Mouse (Mus musculus) CH12F3 (cell line): ENCODE measurements around the gene Ube2d1.

Experiments
- in situ Hi-C: fragments of 300-500 bp; cut with MboI; formaldehyde crosslinking; loops from 2 replicates; pipeline ENCODE4 v1.14.3; 2020; ENCODE audit warnings: low sequenced_read_pairs

Gene Ube2d1

DNA sequence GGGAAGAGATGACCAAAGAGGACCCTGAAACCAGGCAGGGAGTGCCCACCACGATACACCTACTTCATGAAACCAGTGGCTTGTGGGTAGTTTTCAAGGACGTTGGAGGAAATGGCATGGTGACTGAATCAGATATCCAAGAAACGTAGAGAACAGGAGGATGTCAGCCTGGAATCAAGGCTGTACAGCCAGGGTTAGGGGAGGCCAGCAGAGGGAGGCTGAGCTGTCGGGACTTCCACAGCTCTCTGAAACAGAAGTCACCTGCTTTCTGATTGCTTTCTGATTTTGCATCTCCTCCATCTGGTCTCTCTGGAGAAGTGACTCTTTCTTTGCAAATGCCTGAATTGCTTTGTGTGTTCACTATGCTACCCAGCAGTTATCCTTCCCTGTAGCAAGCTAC is 6.7 kb upstream of the Ube2d1 start:
- in situ Hi-C loops, result no loop called here

DNA sequence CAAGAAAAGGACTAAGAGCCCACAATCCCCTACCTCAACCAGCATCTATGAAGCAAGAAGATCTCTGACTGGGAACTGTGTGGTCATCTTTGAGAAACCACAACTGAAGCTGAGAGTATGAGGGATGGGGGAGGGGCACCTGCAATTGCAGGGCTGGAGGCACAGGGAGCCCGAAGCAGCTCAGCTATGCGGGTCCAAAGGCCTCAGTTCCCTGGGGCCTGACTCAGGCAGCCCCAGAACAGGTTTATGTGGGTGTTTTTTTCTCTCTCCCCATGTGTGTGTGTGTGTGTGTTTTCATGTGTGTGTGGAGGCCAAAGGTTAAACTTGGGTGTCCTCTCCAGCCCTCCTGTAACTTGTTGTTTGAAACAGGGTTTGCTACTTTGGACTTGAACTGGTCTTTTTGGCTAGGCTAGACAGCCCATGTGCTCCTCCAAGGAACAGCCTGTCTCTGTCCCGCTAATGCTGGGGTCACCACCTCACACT is 6.2 kb upstream of the Ube2d1 start:
- in situ Hi-C loops, result no loop called here

- in situ Hi-C loops, result no loop called here
Observed at GRCm38 (mm10) chr10:71284511-71285125, 444 bp downstream of the Ube2d1 start.

- in situ Hi-C loops, result no loop called here
Observed at GRCm38 (mm10) chr10:71284131-71284510, 941 bp downstream of the Ube2d1 start.

DNA sequence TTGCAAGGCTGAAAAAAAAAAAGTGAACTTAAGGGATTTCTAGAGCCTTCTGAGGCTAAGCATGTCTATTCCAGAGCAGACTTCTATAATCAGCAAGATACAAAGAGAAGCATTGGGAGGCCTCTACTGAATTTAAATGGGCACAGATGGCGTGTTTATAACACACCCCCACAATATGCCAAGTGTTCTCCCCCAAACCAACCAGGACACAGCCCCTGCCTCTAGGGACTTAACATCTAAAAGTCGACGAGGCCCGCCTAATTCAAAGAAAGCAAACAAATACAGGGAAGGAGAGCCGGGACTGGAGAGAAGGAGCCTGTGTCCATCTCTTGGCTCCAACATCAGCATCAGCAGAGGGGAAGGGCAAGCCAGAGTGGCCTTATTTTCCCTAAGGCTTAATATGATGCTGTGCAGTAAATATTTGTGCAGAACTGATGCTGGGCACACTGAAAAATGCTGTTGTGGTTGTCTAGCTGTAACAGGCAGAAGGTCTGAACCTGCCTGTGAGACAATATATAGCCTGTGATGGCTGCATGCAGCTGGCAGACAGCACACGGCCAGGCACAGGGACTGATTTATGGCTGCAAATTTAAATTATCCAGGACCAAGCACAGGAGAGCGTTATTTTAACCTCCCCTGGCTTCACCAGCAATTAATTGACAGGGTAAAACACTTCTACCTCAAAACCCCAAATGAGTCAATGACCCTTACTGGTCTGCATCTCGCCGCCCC is 11.9 kb downstream of the Ube2d1 start:
- in situ Hi-C loops, result no loop called here

DNA sequence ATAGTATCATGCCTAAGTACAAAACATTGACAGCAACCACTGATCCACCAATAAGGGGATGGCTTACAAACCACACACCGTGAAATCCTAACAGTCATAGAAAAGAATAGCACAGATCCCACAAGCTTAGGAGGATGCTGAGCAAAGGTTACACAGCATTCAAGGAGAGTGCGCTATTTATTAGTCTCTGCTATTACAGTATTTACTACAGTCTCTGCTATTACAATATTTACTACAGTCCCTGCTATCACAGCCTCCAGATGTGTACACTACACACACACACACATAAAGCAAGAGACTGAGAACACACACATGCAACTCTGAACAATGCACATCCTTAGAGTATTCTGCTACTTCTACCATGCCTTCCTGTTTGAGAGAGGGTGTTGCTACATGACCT is 17.1 kb downstream of the Ube2d1 start:
- in situ Hi-C loops, result no loop called here

GRCm38 (mm10) chr10:71267511-71267910 is 17.6 kb downstream of the Ube2d1 start:
- in situ Hi-C loops, result no loop called here

GRCm38 (mm10) chr10:71265067-71265466 is 20.0 kb downstream of the Ube2d1 start:
- in situ Hi-C loops, result no loop called here

DNA sequence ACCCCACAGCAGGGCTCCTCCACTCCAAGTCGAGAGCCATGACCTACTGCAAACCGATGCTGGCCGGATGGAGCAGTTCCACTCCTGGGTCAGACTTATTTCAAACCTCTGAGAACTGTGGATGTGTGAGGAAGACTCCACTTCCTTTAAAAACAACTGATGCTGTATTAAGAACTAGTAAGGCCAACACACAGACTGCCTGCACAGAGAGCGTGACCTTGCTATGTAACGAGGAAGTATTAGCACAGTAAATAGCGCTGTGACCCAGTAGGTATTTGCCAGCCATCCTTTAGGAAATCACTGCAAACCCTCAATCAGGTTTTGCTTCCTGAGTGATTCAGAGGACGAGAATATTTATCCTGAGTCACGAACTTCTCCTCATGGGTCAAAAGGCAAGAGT is 23.4 kb downstream of the Ube2d1 start:
- in situ Hi-C loops, result no loop called here

GRCm38 (mm10) chr10:71258943-71259342 is 26.1 kb downstream of the Ube2d1 start:
- in situ Hi-C loops, result no loop called here

GRCm38 (mm10) chr10:71258516-71258915 is 26.5 kb downstream of the Ube2d1 start:
- in situ Hi-C loops, result no loop called here

DNA sequence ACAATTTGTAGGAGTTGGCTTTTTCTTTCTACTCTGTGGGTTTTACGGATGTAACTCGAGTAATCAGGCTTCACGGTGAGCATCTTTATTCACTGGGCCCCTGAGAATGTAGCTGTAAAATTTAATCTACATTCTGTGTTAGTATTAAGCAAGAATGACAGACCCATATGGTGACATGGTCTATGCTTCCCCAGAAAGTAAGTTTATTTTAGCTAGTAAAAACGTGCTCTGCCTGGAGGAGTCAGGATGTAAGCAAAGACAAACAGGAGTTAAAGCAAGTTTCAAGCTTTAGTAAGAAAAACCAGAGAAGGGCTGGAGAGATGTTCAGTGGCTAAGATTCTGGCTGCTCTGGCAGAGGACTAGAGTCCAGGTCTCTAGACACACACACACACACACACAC is 31.9 kb downstream of the Ube2d1 start:
- in situ Hi-C loops, result no loop called here

DNA sequence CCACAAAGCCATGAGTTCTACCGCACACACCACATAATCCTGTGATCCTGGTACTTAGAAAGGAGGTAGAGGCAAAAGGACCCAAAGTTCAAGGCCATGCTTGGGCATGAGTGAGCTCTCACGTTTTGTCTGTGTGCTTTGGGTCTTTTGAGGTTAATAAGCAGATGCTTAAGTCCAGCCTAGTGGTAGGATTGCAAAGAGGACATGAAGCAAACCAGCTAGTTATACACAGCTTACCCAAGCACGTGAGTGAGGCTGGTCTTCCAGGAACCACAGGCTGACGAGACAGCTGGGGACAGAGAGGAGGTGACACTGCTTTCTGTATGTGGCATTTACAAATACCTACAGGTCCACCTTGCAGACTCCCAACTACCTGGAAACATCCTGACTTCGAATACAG is 32.6 kb downstream of the Ube2d1 start:
- in situ Hi-C loops, result no loop called here

DNA sequence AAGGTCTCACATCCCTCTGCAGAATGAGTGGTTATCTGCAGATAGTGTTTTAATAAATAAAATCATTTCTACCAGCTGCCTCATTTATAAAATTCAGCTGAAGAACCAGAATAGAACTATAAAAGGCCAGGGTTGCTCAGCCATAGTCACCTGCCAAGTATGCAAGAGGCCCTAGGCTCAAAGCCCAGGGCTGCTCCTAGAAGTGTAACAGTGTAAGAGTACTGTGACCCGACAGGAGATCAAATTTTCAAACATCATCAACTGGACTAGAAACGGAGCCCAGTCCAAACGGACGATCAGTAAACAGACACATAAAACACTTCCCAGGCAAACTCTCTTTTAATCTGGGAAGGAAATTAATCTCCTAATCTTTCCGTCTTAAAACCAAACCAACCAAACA is 33.2 kb downstream of the Ube2d1 start:
- in situ Hi-C loops, result no loop called here

GRCm38 (mm10) chr10:71251256-71251655 is 33.8 kb downstream of the Ube2d1 start:
- in situ Hi-C loops, result no loop called here

- in situ Hi-C loops, result no loop called here
Observed at GRCm38 (mm10) chr10:71250472-71250871, 34.6 kb downstream of the Ube2d1 start.

DNA sequence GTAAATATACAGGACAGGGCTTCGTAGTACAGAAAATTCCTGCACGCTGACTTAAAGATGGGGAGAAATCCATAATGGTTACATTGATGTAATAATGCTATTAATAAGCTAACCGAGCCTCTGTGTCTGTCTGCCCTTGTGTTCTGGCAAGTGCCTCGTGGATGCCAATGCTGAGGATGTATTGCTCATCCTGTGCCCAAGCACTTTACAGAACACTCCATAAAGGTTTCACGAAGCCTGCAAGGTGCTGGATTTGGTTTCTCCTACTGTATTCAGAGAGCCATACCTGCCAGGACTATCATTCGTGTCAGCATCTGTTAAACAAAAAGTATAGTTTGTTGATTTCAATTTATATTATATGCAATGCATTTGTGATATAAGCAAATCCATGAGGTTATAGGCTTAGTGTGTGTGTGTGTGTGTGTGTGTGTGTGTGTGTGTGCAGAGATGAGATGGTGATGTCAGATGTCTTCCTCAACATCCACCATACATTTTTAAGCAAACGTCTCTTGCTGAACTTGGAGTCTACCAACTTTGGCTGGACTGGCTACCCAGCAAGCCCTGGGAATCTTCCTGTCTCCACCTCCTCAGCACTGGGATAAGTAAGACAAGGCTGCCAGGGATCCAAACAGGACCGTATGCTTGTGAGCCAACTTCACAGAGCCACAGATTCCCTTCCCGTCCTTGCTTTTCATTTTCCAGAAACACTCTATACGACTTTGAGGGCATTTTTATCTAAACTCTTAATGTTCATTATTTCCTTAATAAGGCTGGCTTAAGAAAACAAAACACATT is 35.8 kb downstream of the Ube2d1 start:
- in situ Hi-C loops, result no loop called here

DNA sequence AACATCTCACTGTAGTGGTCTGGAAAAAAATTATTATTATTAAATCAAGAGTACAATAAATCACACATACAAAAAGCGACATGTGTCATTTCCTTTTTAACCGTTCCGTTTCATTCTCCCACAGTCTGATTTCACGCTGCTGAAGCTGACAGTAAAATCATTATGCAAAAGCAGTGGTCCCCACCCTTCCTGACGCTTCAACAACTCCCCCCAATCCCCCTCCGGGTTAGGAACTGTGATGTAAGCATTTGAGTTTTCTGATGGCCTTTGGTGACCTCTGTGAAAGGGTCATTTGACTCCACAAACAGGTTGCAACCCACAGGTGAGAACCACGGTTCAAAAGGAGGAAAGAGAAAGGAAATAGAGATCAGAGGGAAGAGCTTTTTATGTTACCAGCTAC is 38.1 kb downstream of the Ube2d1 start:
- in situ Hi-C loops, result no loop called here

- in situ Hi-C loops, result no loop called here
Observed at GRCm38 (mm10) chr10:71239479-71240120, 45.5 kb downstream of the Ube2d1 start.

DNA sequence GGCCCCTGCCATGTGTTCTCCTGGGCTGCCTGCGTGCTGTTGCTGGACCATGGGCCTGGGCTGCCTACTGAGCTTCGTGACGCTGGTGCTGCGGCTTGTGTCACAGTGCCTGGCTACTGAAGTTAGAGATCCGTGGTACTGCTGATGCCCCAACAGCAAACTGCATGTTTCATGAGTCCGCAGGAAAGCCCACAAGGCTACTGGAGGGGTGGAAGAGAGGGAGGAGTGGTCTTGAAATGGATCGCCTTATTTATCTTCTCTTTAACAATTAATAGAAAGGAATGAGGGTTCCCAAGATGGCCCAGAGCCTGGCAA is 46.9 kb downstream of the Ube2d1 start, which contains the start of gene Tfam:
Gene Tfam (minus strand): TSS at position 41 of the 315 bp plus-strand sequence.
- in situ Hi-C loops, result no loop called here

DNA sequence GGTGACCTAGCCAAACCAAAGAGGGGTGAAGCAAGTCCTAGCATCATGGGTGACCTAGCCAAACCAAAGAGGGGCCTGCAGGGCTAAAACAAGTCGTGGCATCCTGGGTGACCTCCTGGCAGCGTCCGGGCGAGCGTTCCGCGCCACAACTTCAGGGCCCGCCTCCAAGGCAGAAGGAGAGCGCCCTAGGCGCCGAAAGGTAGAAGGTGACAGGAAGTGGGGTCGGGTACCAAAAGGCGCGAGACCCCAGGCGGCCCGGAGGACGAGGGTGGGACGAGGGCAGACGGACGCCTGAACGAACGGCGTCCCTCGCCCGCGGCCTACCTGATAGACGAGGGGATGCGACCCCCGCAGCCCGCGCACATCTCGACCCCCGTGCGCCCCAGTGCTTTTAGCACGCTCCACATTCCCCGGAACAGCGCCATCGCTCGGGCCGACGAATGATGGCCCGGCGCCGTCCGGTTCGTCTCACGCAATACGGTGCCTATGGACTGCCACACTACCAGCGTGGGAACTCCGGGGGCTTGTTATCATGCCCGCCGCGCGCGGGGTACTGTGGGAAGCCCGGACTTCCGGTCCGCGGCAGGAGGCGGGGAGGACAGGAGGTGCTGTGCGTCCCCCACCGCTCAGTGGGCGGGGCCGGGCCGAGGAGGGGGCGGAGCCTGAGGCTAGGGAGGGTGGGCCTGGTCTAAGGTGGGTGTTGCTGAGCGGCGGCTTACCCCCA is 47.4 kb downstream of the Ube2d1 start:
- in situ Hi-C loops, result no loop called here
